Mouse (Mus musculus): ENCODE measurements around the gene Hspb9. TPM values are rescaled to one million over a fixed set of nuclear protein-coding genes. Genes with fewer than 3 reads are reported as not detected.

The Hspb9 gene
- total and polyA plus RNA-seq, 3 experiments = 0.73 to 2.1 TPM; not detected in 1

- H3K36me3 ChIP-seq (ENCODE audit: control insufficient read depth in 1 of 2, insufficient read depth in 2 of 2, low read length in 2 of 2) = 0 out of 4 replicates have a peak, but pooled peaks cover 0 to 5% of the 10 kb centered on the region in 2 experiments
These were observed 32.9 kb downstream of the Hspb9 start for GRCm38 (mm10) chr11:100746546-100746945.

DNA sequence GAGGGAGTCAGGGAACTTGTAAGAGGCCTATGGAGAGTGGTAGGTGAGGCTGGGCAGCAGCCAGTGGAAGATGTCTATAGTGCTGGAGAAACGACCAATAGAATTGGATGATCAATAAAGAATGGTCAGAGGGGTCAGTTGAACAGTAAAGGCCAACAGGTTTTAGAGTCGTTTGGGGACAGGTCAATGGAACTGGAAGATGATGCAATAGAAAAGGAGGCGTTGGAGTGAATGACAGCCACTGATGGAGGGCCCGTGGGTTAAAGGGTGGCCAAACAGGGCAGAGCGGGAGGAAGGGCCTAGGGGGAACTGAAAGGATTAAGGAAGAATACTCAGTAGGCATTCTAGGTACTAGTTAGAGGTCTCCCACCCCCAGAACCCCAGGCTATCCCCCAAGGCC is 33.5 kb downstream of the Hspb9 start:
- H3K36me3 ChIP-seq (ENCODE audit: control insufficient read depth in 1 of 2, insufficient read depth in 2 of 2, low read length in 2 of 2) = 0 out of 4 replicates have a peak, but pooled peaks cover 0 to 5% of the 10 kb centered on the region in 2 experiments
- no peak overlapping the region for H3K27ac ChIP-seq (ENCODE audit: control insufficient read depth, low read depth, low read length)
- H3K9me3 ChIP-seq (replicated peaks; ENCODE audit: insufficient read depth, low read length) = no peaks in the 10 kb centered on the region
- H3K27me3 ChIP-seq (ENCODE audit: control insufficient read depth in 1 of 2, insufficient read depth in 2 of 2, low read length in 2 of 2) = no peaks in the 10 kb centered on the region
- H3K79me2 ChIP-seq (ENCODE audit: control insufficient read depth, insufficient read depth, low read length, poor library complexity) = no peaks in the 10 kb centered on the region
- H3K9ac ChIP-seq (ENCODE audit: control insufficient read depth, low read depth, low read length, poor library complexity, severe bottlenecking) = no peak overlapping the region
- TF ChIP-seq MAX (IDR thresholded peaks at IDR 0.05; ENCODE audit: low read length) = no peak
- TF ChIP-seq HCFC1 (IDR thresholded peaks at IDR 0.05; ENCODE audit: low read depth, low read length) = no peak
- no peak for TF ChIP-seq MYC (IDR thresholded peaks at IDR 0.05; ENCODE audit: low read depth, low read length)
- TF ChIP-seq CHD1 (IDR thresholded peaks at IDR 0.05; ENCODE audit: low read depth, low read length) = no peak
- no peak for TF ChIP-seq UBTF (IDR thresholded peaks at IDR 0.05; ENCODE audit: borderline replicate concordance, insufficient read depth, low read depth, low read length)
- TF ChIP-seq ZMIZ1 (IDR thresholded peaks at IDR 0.05; ENCODE audit: low read depth, low read length) = no peak
- no peak for TF ChIP-seq CHD2 (IDR thresholded peaks at IDR 0.05; ENCODE audit: low read length)
- no peak for TF ChIP-seq ELF1 (IDR thresholded peaks at IDR 0.05; ENCODE audit: low read depth, low read length)
- no peak for TF ChIP-seq POLR2A (IDR thresholded peaks at IDR 0.05; ENCODE audit: control insufficient read depth in 1 of 2, insufficient read depth in 1 of 2, low read depth in 1 of 2, low read length in 2 of 2, poor library complexity in 1 of 2)
- no peak for TF ChIP-seq TAL1 (IDR thresholded peaks at IDR 0.05; ENCODE audit: low read length)
- no peak for TF ChIP-seq USF1 (IDR thresholded peaks at IDR 0.05; ENCODE audit: low read depth, low read length)
- no peak for TF ChIP-seq SMC3 (IDR thresholded peaks at IDR 0.05; ENCODE audit: low read depth, low read length)
- no peak for TF ChIP-seq NELFE (IDR thresholded peaks at IDR 0.05; ENCODE audit: low read depth, low read length)
- TF ChIP-seq MXI1 (IDR thresholded peaks at IDR 0.05; ENCODE audit: low read depth, low read length) = no peak
- no peak for TF ChIP-seq SIN3A (IDR thresholded peaks at IDR 0.05; ENCODE audit: low read length)
- TF ChIP-seq MEF2A (IDR thresholded peaks at IDR 0.05; ENCODE audit: extremely low read depth, insufficient replicate concordance, low read depth, low read length, poor library complexity, severe bottlenecking) = no peak
- TF ChIP-seq MYB (IDR thresholded peaks at IDR 0.05; ENCODE audit: low read depth, low read length) = no peak
- TF ChIP-seq GABPA (IDR thresholded peaks at IDR 0.05; ENCODE audit: low read depth, low read length) = no peak
- peaks cover 3 to 9% of the 10 kb centered on the region in 2 experiments; a peak in 3 of 4 replicates for H3K4me1 ChIP-seq (ENCODE audit: control insufficient read depth in 1 of 2, insufficient read depth in 2 of 2, low read length in 2 of 2)
- no peak overlapping the region for H3K4me3 ChIP-seq (ENCODE audit: control insufficient read depth in 1 of 2, insufficient read depth in 1 of 2, low read depth in 2 of 2, low read length in 2 of 2)
- DNase-seq (ENCODE audit: low read depth, low spot score) = no peak

More at GRCm38 (mm10) chr11:100746546-100746945, 32.9 kb downstream of the Hspb9 start:
- H3K9ac ChIP-seq (ENCODE audit: control insufficient read depth, low read depth, low read length, poor library complexity, severe bottlenecking) = no peak overlapping the region
- TF ChIP-seq CHD1 (IDR thresholded peaks at IDR 0.05; ENCODE audit: low read depth, low read length) (no peak), UBTF (IDR thresholded peaks at IDR 0.05; ENCODE audit: borderline replicate concordance, insufficient read depth, low read depth, low read length) (no peak), ELF1 (IDR thresholded peaks at IDR 0.05; ENCODE audit: low read depth, low read length) (no peak), CTCF (IDR thresholded peaks at IDR 0.05 in 2 of 3, conservative IDR thresholded peaks at IDR 0.05 in 1 of 3; ENCODE audit: control insufficient read depth in 1 of 3, insufficient read depth in 1 of 3, low read depth in 2 of 3, low read length in 3 of 3, poor library complexity in 1 of 3, severe bottlenecking in 1 of 3) (no peak), POLR2AphosphoS5 (IDR thresholded peaks at IDR 0.05; ENCODE audit: borderline replicate concordance, low read depth, low read length) (no peak), NRF1 (IDR thresholded peaks at IDR 0.05; ENCODE audit: insufficient read depth, low read depth, low read length, poor library complexity, severe bottlenecking) (no peak), MXI1 (IDR thresholded peaks at IDR 0.05; ENCODE audit: low read depth, low read length) (no peak), RAD21 (IDR thresholded peaks at IDR 0.05; ENCODE audit: low read depth, low read length) (no peak), ZC3H11A (IDR thresholded peaks at IDR 0.05; ENCODE audit: low read depth, low read length) (no peak)
- no peaks in the 10 kb centered on the region for H3K79me2 ChIP-seq (ENCODE audit: control insufficient read depth, insufficient read depth, low read length, poor library complexity)
- H3K27me3 ChIP-seq (ENCODE audit: control insufficient read depth in 1 of 2, insufficient read depth in 2 of 2, low read length in 2 of 2) = no peaks in the 10 kb centered on the region
- no peaks in the 10 kb centered on the region for H3K9me3 ChIP-seq (replicated peaks; ENCODE audit: insufficient read depth, low read length)
- peaks cover 3 to 9% of the 10 kb centered on the region in 2 experiments; a peak in 3 of 4 replicates for H3K4me1 ChIP-seq (ENCODE audit: control insufficient read depth in 1 of 2, insufficient read depth in 2 of 2, low read length in 2 of 2)
- no peak for DNase-seq (ENCODE audit: low read depth, low spot score)
- no peak overlapping the region for H3K4me3 ChIP-seq (ENCODE audit: control insufficient read depth in 1 of 2, insufficient read depth in 1 of 2, low read depth in 2 of 2, low read length in 2 of 2)
- H3K27ac ChIP-seq (ENCODE audit: control insufficient read depth, low read depth, low read length) = no peak overlapping the region
